Comparison of ENCODE assay signal across 16 mouse cellular contexts in the genomic region with DNA sequence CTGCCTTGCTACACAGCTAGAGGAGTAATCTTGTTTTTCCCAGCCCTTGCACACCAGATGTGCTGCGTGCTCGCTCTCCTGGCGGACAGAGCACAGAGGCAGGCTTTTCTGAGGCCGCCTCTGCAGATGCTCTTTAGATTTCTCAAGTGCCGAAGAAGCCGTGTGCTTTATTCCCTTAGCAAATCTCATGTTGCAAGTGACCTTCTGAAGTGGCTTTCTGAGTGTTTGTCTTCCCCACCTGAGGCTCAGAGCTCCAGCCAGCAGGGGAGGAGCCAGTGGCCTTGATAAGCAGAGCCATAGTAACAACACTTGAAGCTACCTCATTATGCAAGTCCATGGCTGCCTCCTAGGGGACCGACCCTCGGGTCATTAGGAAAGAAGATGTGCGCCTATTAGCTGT. TPM values are rescaled to one million over a fixed set of nuclear protein-coding genes. Genes with fewer than 3 reads are reported as not detected.
A peak's percentile ranks its signal among the peaks of the same experiment; 100 is the strongest.
DNase-seq lines count a peak whose midpoint lies in the region; ATAC-seq lines count a peak whose summit lies in the region.
"Had no signal": no experiment of that assay in that cellular context is flagged by ENCODE, and none has a peak within 500 bp of the region (broad histone marks: within the 10 kb centered on the region; RNA-seq: fewer than 3 reads in every experiment).

No protein-coding gene starts in this region.

- H3K4me3 ChIP-seq in embryonic facial prominence, embryonic 12.5 days, result no peak overlapping the region
- no peak overlapping the region for H3K4me3 ChIP-seq in embryonic facial prominence, embryonic 10.5 days
- no peak overlapping the region for H3K4me3 ChIP-seq in hindbrain, embryonic 11.5 days (ENCODE audit: low read depth, low read length)
- H3K4me3 ChIP-seq in hindbrain, embryonic 10.5 days, result no peak overlapping the region
- H3K4me3 ChIP-seq in midbrain, embryonic 12.5 days, result no peak overlapping the region
- H3K4me3 ChIP-seq: layer of hippocampus, adult 2 months had no signal

- DNase-seq in embryonic facial prominence, embryonic 10.5 days (ENCODE audit: low spot score), result no peak
- peak; percentile 14 for DNase-seq in hindbrain, embryonic 11.5 days (ENCODE audit: low spot score)
- DNase-seq in hindbrain, embryonic 10.5 days (ENCODE audit: low spot score), result no peak
- peak; percentile 90 to 94 for DNase-seq in lung, adult 18-20 months
- DNase-seq in liver, result no peak
- no peak for DNase-seq in gastrocnemius, postnatal 25 days
- DNase-seq: adrenal gland, postnatal 14 days; cerebellum, postnatal 36 days; kidney, adult 8-10 months; right cerebral cortex, postnatal 4 days; thymus, postnatal 25 days had no signal

- ATAC-seq in embryonic facial prominence, embryonic 12.5 days (ENCODE audit: insufficient number of reproducible peaks, insufficient read depth, low FRiP score, low TSS enrichment), result 0 out of 2 replicates have a peak, but pooled peaks have one; percentile 32
- ATAC-seq in hindbrain, embryonic 11.5 days (ENCODE audit: low FRiP score), result peak; percentile 40; the same call in 1 of the 2 replicates
- peak; percentile 74 for ATAC-seq in midbrain, embryonic 12.5 days (ENCODE audit: low FRiP score, low read depth)
- ATAC-seq: Patski had no signal

- no peak overlapping the region for H3K4me2 ChIP-seq in embryonic facial prominence, embryonic 12.5 days (replicated peaks)
- H3K4me2 ChIP-seq in hindbrain, embryonic 11.5 days (replicated peaks; ENCODE audit: low read depth, low read length), result no peak overlapping the region
- H3K4me2 ChIP-seq in midbrain, embryonic 12.5 days (replicated peaks), result no peak overlapping the region

- no peak overlapping the region for H3K9ac ChIP-seq in embryonic facial prominence, embryonic 12.5 days
- no peak overlapping the region for H3K9ac ChIP-seq in hindbrain, embryonic 11.5 days (ENCODE audit: low read depth, low read length)
- no peak overlapping the region for H3K9ac ChIP-seq in midbrain, embryonic 12.5 days (replicated peaks)
- H3K9ac ChIP-seq: liver, embryonic 14.5 days had no signal

- 71% methylated on average over 9 of the region's 9 CpGs for WGBS in embryonic facial prominence, embryonic 12.5 days
- WGBS in embryonic facial prominence, embryonic 10.5 days, result 72% methylated on average over 9 of the region's 9 CpGs
- WGBS in hindbrain, embryonic 11.5 days, result 70% methylated on average over 9 of the region's 9 CpGs
- WGBS in hindbrain, embryonic 10.5 days, result 67% methylated on average over 9 of the region's 9 CpGs
- WGBS in midbrain, embryonic 12.5 days, result 58% methylated on average over 9 of the region's 9 CpGs

- H3K4me1 ChIP-seq in embryonic facial prominence, embryonic 12.5 days, result no peaks in the 10 kb centered on the region
- peaks cover 7% of the 10 kb centered on the region; the same call in 1 of the 2 replicates for H3K4me1 ChIP-seq in embryonic facial prominence, embryonic 10.5 days
- no peaks in the 10 kb centered on the region for H3K4me1 ChIP-seq in hindbrain, embryonic 11.5 days (replicated peaks; ENCODE audit: control insufficient read depth, insufficient read depth, low read length)
- H3K4me1 ChIP-seq in hindbrain, embryonic 10.5 days (replicated peaks), result peaks cover 12% of the 10 kb centered on the region
- no peaks in the 10 kb centered on the region for H3K4me1 ChIP-seq in midbrain, embryonic 12.5 days

- H3K36me3 ChIP-seq in embryonic facial prominence, embryonic 12.5 days, result peaks cover 24% of the 10 kb centered on the region
- peaks cover 32% of the 10 kb centered on the region for H3K36me3 ChIP-seq in embryonic facial prominence, embryonic 10.5 days (replicated peaks)
- no peaks in the 10 kb centered on the region for H3K36me3 ChIP-seq in hindbrain, embryonic 11.5 days (ENCODE audit: control insufficient read depth, insufficient read depth, low read length)
- H3K36me3 ChIP-seq in hindbrain, embryonic 10.5 days, result peaks cover 30% of the 10 kb centered on the region
- H3K36me3 ChIP-seq in midbrain, embryonic 12.5 days, result 0 out of 2 replicates have a peak, but pooled peaks cover 7% of the 10 kb centered on the region

- no peaks in the 10 kb centered on the region for H3K27me3 ChIP-seq in embryonic facial prominence, embryonic 12.5 days
- no peaks in the 10 kb centered on the region for H3K27me3 ChIP-seq in embryonic facial prominence, embryonic 10.5 days (replicated peaks; ENCODE audit: low read depth, poor library complexity, severe bottlenecking)
- no peaks in the 10 kb centered on the region for H3K27me3 ChIP-seq in hindbrain, embryonic 11.5 days (ENCODE audit: control insufficient read depth, insufficient read depth, low read length)
- H3K27me3 ChIP-seq in hindbrain, embryonic 10.5 days (ENCODE audit: insufficient read depth, poor library complexity, severe bottlenecking), result no peaks in the 10 kb centered on the region
- H3K27me3 ChIP-seq in midbrain, embryonic 12.5 days, result no peaks in the 10 kb centered on the region
- H3K27me3 ChIP-seq: Patski had no signal

- H3K9me3 ChIP-seq in embryonic facial prominence, embryonic 12.5 days, result no peaks in the 10 kb centered on the region
- H3K9me3 ChIP-seq in embryonic facial prominence, embryonic 10.5 days, result no peaks in the 10 kb centered on the region
- H3K9me3 ChIP-seq in hindbrain, embryonic 11.5 days (ENCODE audit: control insufficient read depth, low read length), result no peaks in the 10 kb centered on the region
- H3K9me3 ChIP-seq in hindbrain, embryonic 10.5 days, result no peaks in the 10 kb centered on the region
- H3K9me3 ChIP-seq in midbrain, embryonic 12.5 days, result no peaks in the 10 kb centered on the region

- H3K27ac ChIP-seq in embryonic facial prominence, embryonic 12.5 days, result no peak overlapping the region
- no peak overlapping the region for H3K27ac ChIP-seq in embryonic facial prominence, embryonic 10.5 days (replicated peaks)
- no peak overlapping the region for H3K27ac ChIP-seq in hindbrain, embryonic 11.5 days (ENCODE audit: low read depth, low read length)
- H3K27ac ChIP-seq in hindbrain, embryonic 10.5 days, result no peak overlapping the region
- peak overlapping the region; percentile 63 for H3K27ac ChIP-seq in midbrain, embryonic 12.5 days (replicated peaks)
- H3K27ac ChIP-seq: layer of hippocampus, adult 2 months; liver, embryonic 14.5 days had no signal

RNA-seq across cellular contexts. Expression of gene Haao, which starts 43.8 kb away (rescaled TPM):
- polyA plus RNA-seq in embryonic facial prominence, embryonic 12.5 days (2016; fragmentation: Nextera tagmentation; extraction: Ambion mirVana), result 0.20 and 0.90 TPM in 2 replicates
- polyA plus RNA-seq in embryonic facial prominence, embryonic 10.5 days (2016; fragmentation: Nextera tagmentation; extraction: Ambion mirVana), result not detected in 2 replicates
- 0.18 TPM in 1 of 2 replicates, not detected in the other for polyA plus RNA-seq in hindbrain, embryonic 11.5 days (2014; fragmentation: Nextera tagmentation; extraction: Ambion mirVana)
- polyA plus RNA-seq in hindbrain, embryonic 10.5 days (2016; fragmentation: Nextera tagmentation; extraction: Ambion mirVana), result 0.41 and 0.54 TPM in 2 replicates
- 0.26 TPM in 1 of 2 replicates, not detected in the other for polyA plus RNA-seq in midbrain, embryonic 12.5 days (2016; fragmentation: Nextera tagmentation; extraction: Ambion mirVana)
- not detected for total RNA-seq in gastrocnemius, postnatal 25 days (2021)
- total RNA-seq: layer of hippocampus, adult 2 months had no signal
- polyA plus RNA-seq: Patski had no signal

Comparison
In these comparisons a context has a peak if more than half of its experiments do, and no peak if none do; other contexts are left out.
1. DNase-seq: peak in hindbrain, embryonic 11.5 days (single experiment) and lung, adult 18-20 months (2 of 2); none in embryonic facial prominence, embryonic 10.5 days (single experiment), hindbrain, embryonic 10.5 days (single experiment), liver (single experiment) and gastrocnemius, postnatal 25 days (single experiment).
2. Peak in every context shown above with its lines, with median percentiles within 50 percentile points of each other: ATAC-seq.